9 mouse cellular contexts compared by ENCODE assay signal in genomic region chr12:35824587-35824987, GRCm38 (mm10).
DNase-seq lines count a peak whose midpoint lies in the region; ATAC-seq and TF ChIP-seq lines count a peak whose summit lies in the region.
"Had no signal": no experiment of that assay in that cellular context is flagged by ENCODE, and none has a peak within 500 bp of the region (broad histone marks: within the 10 kb centered on the region; RNA-seq: fewer than 3 reads in every experiment).

No protein-coding gene starts in this region.

- H3K9me3 ChIP-seq in heart, embryonic 14.5 days (ENCODE audit: control insufficient read depth, low read length), result no peaks in the 10 kb centered on the region
- H3K9me3 ChIP-seq in liver, embryonic 12.5 days (replicated peaks), result no peaks in the 10 kb centered on the region

- H3K27me3 ChIP-seq in heart, embryonic 14.5 days (ENCODE audit: control insufficient read depth, insufficient read depth, low read length), result no peaks in the 10 kb centered on the region
- no peaks in the 10 kb centered on the region for H3K27me3 ChIP-seq in liver, embryonic 12.5 days (replicated peaks)
- H3K27me3 ChIP-seq: megakaryocyte, embryonic 14.5 days had no signal

- peaks cover 2 to 7% of the 10 kb centered on the region in 2 experiments; a peak in 3 of 4 replicates for H3K4me1 ChIP-seq in heart, embryonic 14.5 days (ENCODE audit: control insufficient read depth in 2 of 2, insufficient read depth in 2 of 2, low read length in 2 of 2)
- 0 out of 2 replicates have a peak, but pooled peaks cover 4% of the 10 kb centered on the region for H3K4me1 ChIP-seq in liver, embryonic 12.5 days

- 35% methylated on average over 5 of the region's 5 CpGs for WGBS in heart, embryonic 14.5 days
- WGBS in liver, embryonic 12.5 days (ENCODE audit: insufficient replicate concordance), result 25% methylated on average over 5 of the region's 5 CpGs

- no peak overlapping the region for H3K4me2 ChIP-seq in heart, embryonic 14.5 days (ENCODE audit: low read length)
- no peak overlapping the region for H3K4me2 ChIP-seq in liver, embryonic 12.5 days

- H3K4me3 ChIP-seq in gastrocnemius, adult 2 months, result no peak overlapping the region
- H3K4me3 ChIP-seq in heart, embryonic 14.5 days (ENCODE audit: control insufficient read depth in 1 of 2, insufficient read depth in 1 of 2, low read depth in 1 of 2, low read length in 2 of 2), result no peak overlapping the region
- no peak overlapping the region for H3K4me3 ChIP-seq in liver, embryonic 12.5 days
- H3K4me3 ChIP-seq: megakaryocyte, embryonic 14.5 days had no signal

- H3K27ac ChIP-seq in gastrocnemius, adult 2 months, result peak overlapping the region; percentile 31; the same call in 1 of the 2 replicates
- H3K27ac ChIP-seq in heart, embryonic 14.5 days (replicated peaks in 1 of 2; ENCODE audit: control insufficient read depth in 1 of 2, insufficient read depth in 1 of 2, low read depth in 2 of 2, low read length in 2 of 2), result 0 out of 4 replicates have a peak overlapping the region, but pooled peaks of 1 of the 2 experiments have one; percentile 42
- no peak overlapping the region for H3K27ac ChIP-seq in liver, embryonic 12.5 days

- 0 out of 2 replicates have a peak, but pooled peaks have one; percentile 61 for ATAC-seq in heart, embryonic 14.5 days (ENCODE audit: insufficient number of reproducible peaks, insufficient read depth, low FRiP score, low read depth)
- ATAC-seq in liver, embryonic 12.5 days, result no peak

- intact Hi-C loops in gastrocnemius, adult 2 months (cut with DNase I), result no loop called here

- no peak overlapping the region for H3K9ac ChIP-seq in heart, embryonic 14.5 days (ENCODE audit: low read length)
- H3K9ac ChIP-seq in liver, embryonic 12.5 days, result no peak overlapping the region

- DNase-seq in gastrocnemius, adult 2 months, result no peak
- no peak for DNase-seq in gastrocnemius, adult 18-20 months (ENCODE audit: low spot score)
- peak; percentile 48 for DNase-seq in Muller cell, postnatal 12 days (ENCODE audit: inconsistent ontology term)
- DNase-seq in lung, postnatal 25 days (ENCODE audit: low spot score), result peak; percentile 70
- DNase-seq in layer of hippocampus, postnatal 10 days (ENCODE audit: low spot score in 2 of 2), result no peak
- DNase-seq in frontal cortex, postnatal 10 days (ENCODE audit: low spot score in 2 of 2), result no peak

- no peaks in the 10 kb centered on the region for H3K36me3 ChIP-seq in heart, embryonic 14.5 days (ENCODE audit: control insufficient read depth, insufficient read depth, low read length)
- H3K36me3 ChIP-seq in liver, embryonic 12.5 days, result no peaks in the 10 kb centered on the region

- no peak for TF ChIP-seq CTCF in gastrocnemius, adult 2 months (IDR thresholded peaks at IDR 0.05)

Comparison
In these comparisons a context has a peak if more than half of its experiments do, and no peak if none do; other contexts are left out.
1. DNase-seq: peak in Muller cell, postnatal 12 days (single experiment) and lung, postnatal 25 days (single experiment); none in gastrocnemius, adult 2 months (single experiment), gastrocnemius, adult 18-20 months (single experiment), layer of hippocampus, postnatal 10 days (0 of 2) and frontal cortex, postnatal 10 days (0 of 2).